14 mouse cellular contexts compared by ENCODE assay signal in genomic region chr1:32309637-32310036, GRCm38 (mm10).
"Had no signal": no experiment of that assay in that cellular context is flagged by ENCODE, and none has a peak within 500 bp of the region (broad histone marks: within the 10 kb centered on the region; RNA-seq: fewer than 3 reads in every experiment).

No protein-coding gene starts in this region.

- ATAC-seq: liver, embryonic 12.5 days had no signal

- H3K9me3 ChIP-seq: kidney, embryonic 15.5 days; limb, embryonic 15.5 days; liver, embryonic 12.5 days; midbrain, embryonic 12.5 days; neural tube, embryonic 12.5 days had no signal

- H3K4me2 ChIP-seq: kidney, embryonic 15.5 days; limb, embryonic 15.5 days; liver, embryonic 12.5 days; midbrain, embryonic 12.5 days; neural tube, embryonic 12.5 days had no signal

- H3K4me1 ChIP-seq: kidney, embryonic 15.5 days; limb, embryonic 15.5 days; liver, embryonic 12.5 days; midbrain, embryonic 12.5 days; neural tube, embryonic 12.5 days had no signal

- DNase-seq: kidney, postnatal 25 days; layer of hippocampus, postnatal 36 days; lung, postnatal 10 days; retina, postnatal 1 day; right cerebral cortex, postnatal 4 days; spleen, adult 18-20 months; thymus, adult 18-20 months; thymus, postnatal 14 days had no signal

- H3K27ac ChIP-seq: kidney, embryonic 15.5 days; limb, embryonic 15.5 days; liver, embryonic 12.5 days; midbrain, embryonic 12.5 days; neural tube, embryonic 12.5 days had no signal

- H3K36me3 ChIP-seq: kidney, embryonic 15.5 days; limb, embryonic 15.5 days; liver, embryonic 12.5 days; midbrain, embryonic 12.5 days; neural tube, embryonic 12.5 days had no signal

- H3K27me3 ChIP-seq: kidney, embryonic 15.5 days; limb, embryonic 15.5 days; liver, embryonic 12.5 days; midbrain, embryonic 12.5 days; neural tube, embryonic 12.5 days had no signal

- H3K9ac ChIP-seq: kidney, embryonic 15.5 days; limb, embryonic 15.5 days; liver, embryonic 12.5 days; midbrain, embryonic 12.5 days; neural tube, embryonic 12.5 days had no signal

- H3K4me3 ChIP-seq: kidney, embryonic 15.5 days; limb, embryonic 15.5 days; liver, embryonic 12.5 days; midbrain, embryonic 12.5 days; myocyte; neural tube, embryonic 12.5 days had no signal
